Mouse (Mus musculus): ENCODE measurements around the gene Rara. TPM values are rescaled to one million over a fixed set of nuclear protein-coding genes. Genes with fewer than 3 reads are reported as not detected.

Gene Rara
- total and polyA plus RNA-seq, 3 experiments, result 4.5 to 13.7 (median 12.1) TPM

DNA sequence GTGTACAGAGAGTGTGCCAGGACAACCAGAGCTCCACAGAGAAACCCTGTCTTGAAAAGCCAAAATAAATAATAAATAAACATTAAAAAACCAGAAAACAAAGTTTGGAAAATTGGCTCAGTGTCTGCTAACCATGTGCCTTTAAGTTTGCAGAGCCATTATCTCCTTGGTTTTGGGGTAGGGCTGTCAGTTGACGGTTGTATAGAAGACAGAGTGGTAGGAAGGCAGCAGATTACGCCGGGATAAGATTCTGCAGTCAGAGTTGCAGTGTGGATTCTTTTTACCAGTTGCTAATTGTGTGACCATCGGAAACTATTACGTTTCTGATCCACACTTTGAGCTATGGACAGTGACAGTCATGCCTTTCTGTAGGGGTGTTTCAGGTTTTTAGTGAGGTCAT lies 37.6 kb upstream of the Rara start:
- H3K27me3 ChIP-seq (replicated peaks), result no peaks in the 10 kb centered on the region
- no peak overlapping the region for H3K4me2 ChIP-seq (ENCODE audit: insufficient read depth, low read depth, poor library complexity, severe bottlenecking)
- no peak overlapping the region for H3K4me3 ChIP-seq (replicated peaks in 1 of 3; ENCODE audit: low read depth in 2 of 3, low read length in 2 of 3, poor library complexity in 1 of 3)
- DNase-seq (ENCODE audit: extremely low read depth), result no peak
- TF ChIP-seq RCOR1 (conservative IDR thresholded peaks at IDR 0.05; ENCODE audit: low read depth, low read length), result no peak
- no peak for TF ChIP-seq JUN (IDR thresholded peaks at IDR 0.05; ENCODE audit: insufficient read depth, low read depth, low read length)
- TF ChIP-seq IRF4 (IDR thresholded peaks at IDR 0.05; ENCODE audit: low read depth, low read length), result no peak
- no peak for TF ChIP-seq UBTF (IDR thresholded peaks at IDR 0.05; ENCODE audit: low read depth, low read length)
- no peak for TF ChIP-seq JUND (conservative IDR thresholded peaks at IDR 0.05; ENCODE audit: low read depth, low read length)
- no peak for TF ChIP-seq ELF1 (IDR thresholded peaks at IDR 0.05; ENCODE audit: low read depth, low read length)
- no peak for TF ChIP-seq ZMIZ1 (IDR thresholded peaks at IDR 0.05; ENCODE audit: low read depth, low read length)
- no peak for TF ChIP-seq TCF12 (IDR thresholded peaks at IDR 0.05; ENCODE audit: low read depth, low read length)
- no peak for TF ChIP-seq CHD2 (IDR thresholded peaks at IDR 0.05; ENCODE audit: low read length)
- TF ChIP-seq POLR2A (IDR thresholded peaks at IDR 0.05; ENCODE audit: low read depth, low read length), result no peak
- TF ChIP-seq MYC (IDR thresholded peaks at IDR 0.05; ENCODE audit: low read depth, low read length), result no peak
- TF ChIP-seq TBP (conservative IDR thresholded peaks at IDR 0.05; ENCODE audit: low read depth, low read length), result no peak
- no peak for TF ChIP-seq ETS1 (conservative IDR thresholded peaks at IDR 0.05; ENCODE audit: low read depth, low read length)
- no peak for TF ChIP-seq PAX5 (IDR thresholded peaks at IDR 0.05; ENCODE audit: low read length)
- no peak for TF ChIP-seq KAT2A (IDR thresholded peaks at IDR 0.05; ENCODE audit: insufficient replicate concordance, low read length)
- no peak for TF ChIP-seq HCFC1 (IDR thresholded peaks at IDR 0.05; ENCODE audit: low read depth, low read length)
- dilution Hi-C loops (cut with MboI; ENCODE audit: extremely low pct_ligation_motif_present, extremely low pct_unique_long_range_greater_than_20kb, low sequenced_read_pairs), result no loop called here
- H3K27ac ChIP-seq (ENCODE audit: insufficient read depth, low read depth), result no peak overlapping the region
- in situ Hi-C loops (cut with MboI; ENCODE audit: low pct_ligation_motif_present, low pct_unique_long_range_greater_than_20kb, low sequenced_read_pairs), result no loop called here
- peaks cover 81 to 94% of the 10 kb centered on the region in 2 experiments for H3K36me3 ChIP-seq (replicated peaks in 1 of 2; ENCODE audit: control insufficient read depth in 1 of 2, insufficient read depth in 1 of 2, low read length in 1 of 2)
- peaks cover 4% of the 10 kb centered on the region for H3K9me3 ChIP-seq (replicated peaks; ENCODE audit: low read length)
- H3K79me2 ChIP-seq (replicated peaks; ENCODE audit: control insufficient read depth, extremely low read depth, insufficient read depth, poor library complexity, severe bottlenecking), result no peaks in the 10 kb centered on the region
- peaks cover 0 to 4% of the 10 kb centered on the region in 2 experiments; a peak in 1 of 4 replicates for H3K4me1 ChIP-seq (ENCODE audit: control insufficient read depth in 1 of 2, insufficient read depth in 2 of 2)
- H3K9ac ChIP-seq (ENCODE audit: insufficient read depth, low read depth), result no peak overlapping the region

DNA sequence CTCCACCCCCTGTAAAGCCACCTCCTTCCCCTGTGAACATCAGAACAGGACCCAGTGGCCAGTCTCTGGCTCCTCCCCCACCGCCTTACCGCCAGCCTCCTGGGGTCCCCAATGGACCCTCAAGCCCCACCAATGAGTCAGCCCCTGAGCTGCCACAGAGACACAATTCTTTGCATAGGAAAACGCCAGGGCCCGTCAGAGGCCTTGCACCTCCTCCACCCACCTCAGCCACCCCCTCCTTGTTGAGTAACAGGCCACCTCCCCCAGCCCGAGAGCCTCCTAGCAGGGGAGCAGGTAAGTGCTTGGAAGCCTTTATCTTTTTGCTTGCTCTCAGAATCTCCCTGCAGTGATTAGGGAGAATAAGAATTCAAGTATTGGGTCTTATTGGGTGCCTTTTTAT lies 35.2 kb upstream of the Rara start:
- no peak overlapping the region for H3K9ac ChIP-seq (ENCODE audit: insufficient read depth, low read depth)
- DNase-seq (ENCODE audit: extremely low read depth), result no peak
- H3K36me3 ChIP-seq (replicated peaks in 1 of 2; ENCODE audit: control insufficient read depth in 1 of 2, insufficient read depth in 1 of 2, low read length in 1 of 2), result peaks cover 83 to 96% of the 10 kb centered on the region in 2 experiments
- no peak overlapping the region for H3K4me2 ChIP-seq (ENCODE audit: insufficient read depth, low read depth, poor library complexity, severe bottlenecking)
- in situ Hi-C loops (cut with MboI; ENCODE audit: low pct_ligation_motif_present, low pct_unique_long_range_greater_than_20kb, low sequenced_read_pairs), result no loop called here
- peaks cover 0 to 4% of the 10 kb centered on the region in 2 experiments; a peak in 1 of 4 replicates for H3K4me1 ChIP-seq (ENCODE audit: control insufficient read depth in 1 of 2, insufficient read depth in 2 of 2)
- peaks cover 4% of the 10 kb centered on the region for H3K9me3 ChIP-seq (replicated peaks; ENCODE audit: low read length)
- no peaks in the 10 kb centered on the region for H3K79me2 ChIP-seq (replicated peaks; ENCODE audit: control insufficient read depth, extremely low read depth, insufficient read depth, poor library complexity, severe bottlenecking)
- H3K27ac ChIP-seq (ENCODE audit: insufficient read depth, low read depth), result no peak overlapping the region
- H3K4me3 ChIP-seq (replicated peaks in 1 of 3; ENCODE audit: low read depth in 2 of 3, low read length in 2 of 3, poor library complexity in 1 of 3), result no peak overlapping the region
- dilution Hi-C loops (cut with MboI; ENCODE audit: extremely low pct_ligation_motif_present, extremely low pct_unique_long_range_greater_than_20kb, low sequenced_read_pairs), result no loop called here
- TF ChIP-seq CTCF (conservative IDR thresholded peaks at IDR 0.05 in 1 of 2, IDR thresholded peaks at IDR 0.05 in 1 of 2; ENCODE audit: low read depth in 2 of 2, low read length in 2 of 2), result no peak
- TF ChIP-seq NELFE (IDR thresholded peaks at IDR 0.05; ENCODE audit: low read depth, low read length), result no peak
- no peak for TF ChIP-seq RCOR1 (conservative IDR thresholded peaks at IDR 0.05; ENCODE audit: low read depth, low read length)
- TF ChIP-seq ZMIZ1 (IDR thresholded peaks at IDR 0.05; ENCODE audit: low read depth, low read length), result no peak
- no peaks in the 10 kb centered on the region for H3K27me3 ChIP-seq (replicated peaks)

Data from CH12.LX (cell line).